Mouse (Mus musculus) bone marrow macrophage, adult 2 months (primary cell): ENCODE results near the gene Smarcd3.

Experiments used
- CTCF ChIP-seq: IDR thresholded peaks from 2 replicates; pipeline ENCODE4 v1.5.1; 2012; ENCODE audit warnings: low read depth, mild to moderate bottlenecking, low read length, moderate library complexity
- POLR2A ChIP-seq: IDR thresholded peaks from 2 replicates; pipeline ENCODE4 v1.6.1; 2012; ENCODE audit warnings: mild to moderate bottlenecking, low read depth, low read length, borderline replicate concordance

GRCm38 (mm10) chr5:24595261-24595660 is 28.9 kb downstream of the Smarcd3 start:
- TF ChIP-seq POLR2A (no peak), CTCF (no peak)
